Mouse (Mus musculus) liver, adult 2 months (tissue): ENCODE data around the gene Cyfip1. TPM values are rescaled to one million over a fixed set of nuclear protein-coding genes. Genes with fewer than 3 reads are reported as not detected.

Experiments used
- DNase-seq: peaks from one replicate; pipeline ENCODE4 v3.0.0-alpha.2; 2011; ENCODE audit warnings: low read depth, low spot score; ENCODE audit errors: extremely low read depth
- H3K27ac ChIP-seq: fragments of 200-500 bp; replicated peaks from 2 replicates; pipeline ENCODE4 v1.5.1; 2012; ENCODE audit warnings: low read depth, mild to moderate bottlenecking, control low read depth, inconsistent platforms, low read length; ENCODE audit not compliant: insufficient read depth
- H3K27me3 ChIP-seq: fragments of 200-500 bp; 2 replicates; pipeline ENCODE4 v1.6.1; 2012; ENCODE audit warnings: mild to moderate bottlenecking, moderate library complexity, low read length, inconsistent platforms; ENCODE audit not compliant: control insufficient read depth, insufficient read depth
- H3K36me3 ChIP-seq: fragments of 200-500 bp; 2 replicates; pipeline ENCODE4 v1.6.1; 2012; ENCODE audit warnings: low read length, inconsistent platforms; ENCODE audit not compliant: control insufficient read depth, insufficient read depth
- H3K4me1 ChIP-seq: fragments of 200-500 bp; 2 replicates; pipeline ENCODE4 v1.6.1; 2011; ENCODE audit warnings: low read length; ENCODE audit not compliant: control insufficient read depth, insufficient read depth
- H3K4me3 ChIP-seq: fragments of 200-500 bp; 2 replicates; pipeline ENCODE4 v1.5.1; 2011; ENCODE audit warnings: low read depth, mild to moderate bottlenecking, control low read depth, low read length, moderate library complexity; ENCODE audit not compliant: insufficient read depth
- H3K79me2 ChIP-seq: fragments of 200-500 bp; 2 replicates; pipeline ENCODE4 v1.6.1; 2012; ENCODE audit warnings: inconsistent platforms, mild to moderate bottlenecking, low read length, moderate library complexity; ENCODE audit not compliant: control insufficient read depth, insufficient read depth
- H3K9ac ChIP-seq: fragments of 200-500 bp; 2 replicates; pipeline ENCODE4 v1.6.1; 2012; ENCODE audit warnings: low read depth, mild to moderate bottlenecking, control low read depth, inconsistent platforms, low read length
- CTCF ChIP-seq: fragments of 200-500 bp; IDR thresholded peaks from 2 replicates; pipeline ENCODE4 v1.5.1; 2011; ENCODE audit warnings: low read depth, low read length, control low read depth
- POLR2A ChIP-seq: fragments of 200-500 bp; IDR thresholded peaks from 2 replicates; pipeline ENCODE4 v1.6.1; 2011; ENCODE audit warnings: low read length, control low read depth; ENCODE audit not compliant: insufficient read depth; ENCODE audit errors: extremely low read depth
- WGBS: fragments of 180-500 bp; shearing (Covaris S2); methylation state at CpG from one replicate; pipeline ENCODE4 v1.1.7; 2018; 5-methylcytosine and 5-hydroxymethylcytosine counted together
- polyA plus RNA-seq: library from polyadenylated mRNA; depleted of rRNA; stranded (reverse); fragments of >200 nt; gene quantifications from 2 replicates; pipeline ENCODE4 v1.2.3, GENCODE M21; 2012
- total RNA-seq: library from RNA; depleted of rRNA; stranded (reverse); fragments of >200 nt; gene quantifications from 2 replicates; pipeline ENCODE4 v1.2.3, GENCODE M21; 2014

Cyfip1 gene
- total and polyA plus RNA-seq, 2 experiments = 17.3 to 45.0 TPM

DNA sequence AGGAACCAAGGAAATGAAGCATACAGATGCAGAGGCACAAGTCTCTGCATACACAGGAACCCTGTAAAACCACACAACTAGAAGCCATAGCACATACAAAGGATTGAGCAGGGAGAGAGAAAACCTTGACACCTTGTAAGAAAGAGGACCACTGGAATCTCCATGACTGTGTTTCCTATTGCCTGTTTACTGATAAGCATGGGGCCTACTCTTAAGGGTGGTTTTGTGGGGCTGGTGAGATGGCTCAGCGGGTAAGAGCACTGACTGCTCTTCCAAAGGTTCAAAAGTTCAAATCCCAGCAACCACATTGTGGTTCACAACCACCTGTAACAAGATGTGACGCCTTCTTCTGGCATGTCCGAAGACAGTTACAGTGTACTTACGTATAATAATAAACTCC lies 85.7 kb downstream of the Cyfip1 start:
- no peak overlapping the region for H3K27ac ChIP-seq
- H3K4me1 ChIP-seq = no peaks in the 10 kb centered on the region
- no peaks in the 10 kb centered on the region for H3K27me3 ChIP-seq
- no peak overlapping the region for H3K9ac ChIP-seq
- H3K79me2 ChIP-seq = no peaks in the 10 kb centered on the region
- no peak for DNase-seq
- H3K36me3 ChIP-seq = peaks cover 53% of the 10 kb centered on the region
- WGBS = 96% methylated on average over 4 of the region's 4 CpGs
- no peak overlapping the region for H3K4me3 ChIP-seq
- no peak for TF ChIP-seq POLR2A
- TF ChIP-seq CTCF = no peak

DNA sequence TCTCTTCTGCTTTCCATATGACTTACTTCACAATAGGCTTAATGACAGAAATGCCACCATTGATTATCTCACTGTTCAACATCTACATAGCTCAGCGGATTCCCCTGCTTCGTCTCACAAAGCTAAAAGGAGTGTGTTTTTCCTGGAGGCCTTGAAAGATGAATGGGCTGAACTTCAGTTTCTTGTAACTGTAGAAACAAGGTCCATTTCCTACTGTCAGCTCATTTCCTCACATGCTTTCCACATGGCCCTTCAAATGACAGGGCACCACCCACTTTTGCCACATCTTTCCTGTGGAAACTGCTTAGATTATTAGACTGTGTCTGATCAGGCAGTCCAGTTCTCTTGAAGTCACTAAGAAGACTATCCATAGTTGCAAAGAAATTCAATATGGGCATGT lies 87.1 kb downstream of the Cyfip1 start:
- 80% methylated on average over 2 of the region's 2 CpGs for WGBS
- Histone ChIP-seq H3K4me3 (no peak overlapping the region), H3K36me3 (peaks cover 52% of the 10 kb centered on the region), H3K79me2 (no peaks in the 10 kb centered on the region), H3K4me1 (no peaks in the 10 kb centered on the region), H3K9ac (no peak overlapping the region), H3K27ac (no peak overlapping the region), H3K27me3 (no peaks in the 10 kb centered on the region)
- no peak for TF ChIP-seq CTCF
- TF ChIP-seq POLR2A = no peak
- no peak for DNase-seq

DNA sequence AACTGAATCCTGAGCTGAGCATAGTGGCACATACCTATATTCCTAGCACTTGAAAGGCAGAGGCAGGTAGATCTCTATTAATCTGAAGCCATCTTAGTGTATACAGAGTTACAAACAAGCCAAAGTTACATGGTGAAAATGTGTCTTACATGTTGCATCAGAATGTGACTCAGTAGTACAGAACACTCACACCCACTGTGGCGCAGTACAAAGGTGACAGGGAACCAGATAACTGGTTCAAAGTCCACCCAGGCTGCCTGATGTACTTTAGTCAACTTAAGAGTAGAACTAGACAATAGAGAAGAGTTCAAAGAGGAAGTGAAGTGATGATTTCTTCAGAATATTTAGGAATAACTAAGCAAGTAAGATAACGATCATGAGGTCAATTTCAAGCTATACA lies 93.5 kb downstream of the Cyfip1 start:
- peaks cover 33% of the 10 kb centered on the region for H3K36me3 ChIP-seq
- no peak overlapping the region for H3K9ac ChIP-seq
- 50% methylated on average over 2 of the region's 2 CpGs for WGBS
- H3K4me1 ChIP-seq = peaks cover 4% of the 10 kb centered on the region
- H3K4me3 ChIP-seq = no peak overlapping the region
- no peaks in the 10 kb centered on the region for H3K27me3 ChIP-seq
- peak; percentile 98 for DNase-seq
- no peak overlapping the region for H3K27ac ChIP-seq
- H3K79me2 ChIP-seq = no peaks in the 10 kb centered on the region; the same call in 1 of the 2 replicates
- no peak for TF ChIP-seq POLR2A
- no peak for TF ChIP-seq CTCF

DNA sequence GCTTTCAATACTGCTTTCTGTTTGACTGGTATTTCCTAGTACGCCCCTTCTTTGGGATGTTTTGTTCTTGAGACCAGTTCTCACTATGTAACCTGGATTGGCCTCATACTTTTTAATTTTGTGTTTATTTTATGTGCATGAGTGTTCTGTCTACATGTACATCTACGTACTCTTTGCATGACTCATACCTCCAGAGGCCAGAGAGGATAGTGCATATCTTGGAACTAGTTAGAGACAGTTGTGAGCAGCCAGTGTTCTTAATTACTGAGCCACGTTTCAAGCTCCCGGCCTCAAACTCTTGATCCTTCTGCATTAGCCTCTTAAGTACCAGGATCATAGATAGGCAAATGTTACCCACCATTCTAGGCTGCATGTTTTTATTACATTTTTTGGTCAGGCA lies 96.8 kb downstream of the Cyfip1 start:
- TF ChIP-seq POLR2A (no peak), CTCF (no peak)

DNA sequence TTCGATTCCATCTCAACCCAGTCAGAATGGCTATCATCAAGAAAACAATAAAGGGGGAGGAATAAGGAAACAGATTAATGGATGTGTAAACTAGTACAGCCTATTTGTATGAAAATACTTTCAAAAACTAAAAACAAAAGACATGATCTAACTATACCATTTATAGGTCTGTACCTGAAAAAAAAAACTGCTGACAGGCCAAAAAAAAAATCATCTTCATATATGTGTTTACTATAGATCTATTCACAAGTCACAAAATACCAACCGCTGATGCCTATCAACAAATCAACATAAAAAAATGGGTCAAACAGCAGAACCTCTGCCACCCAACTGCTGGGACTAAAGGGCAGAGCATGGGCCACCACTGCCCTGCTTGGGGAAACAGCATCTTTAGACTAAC lies 114.5 kb downstream of the Cyfip1 start:
- DNase-seq = no peak
- Histone ChIP-seq H3K27me3 (no peaks in the 10 kb centered on the region), H3K9ac (no peak overlapping the region), H3K4me3 (no peak overlapping the region), H3K4me1 (peaks cover 4% of the 10 kb centered on the region; the same call in 1 of the 2 replicates), H3K27ac (no peak overlapping the region), H3K79me2 (peaks cover 20% of the 10 kb centered on the region; the same call in 1 of the 2 replicates), H3K36me3 (peaks cover 15% of the 10 kb centered on the region)
- TF ChIP-seq CTCF (no peak), POLR2A (no peak)
- 84% methylated on average over 2 of the region's 2 CpGs for WGBS

More for the DNA sequence above, 96.8 kb downstream of the Cyfip1 start:
- H3K27ac ChIP-seq = no peak overlapping the region
- H3K79me2 ChIP-seq = no peaks in the 10 kb centered on the region; the same call in 1 of the 2 replicates
- 97% methylated on average over 4 of the region's 4 CpGs for WGBS
- no peak overlapping the region for H3K9ac ChIP-seq
- H3K27me3 ChIP-seq = no peaks in the 10 kb centered on the region
- H3K4me1 ChIP-seq = peaks cover 4% of the 10 kb centered on the region
- H3K4me3 ChIP-seq = no peak overlapping the region
- peaks cover 17% of the 10 kb centered on the region for H3K36me3 ChIP-seq
- no peak for DNase-seq

DNA sequence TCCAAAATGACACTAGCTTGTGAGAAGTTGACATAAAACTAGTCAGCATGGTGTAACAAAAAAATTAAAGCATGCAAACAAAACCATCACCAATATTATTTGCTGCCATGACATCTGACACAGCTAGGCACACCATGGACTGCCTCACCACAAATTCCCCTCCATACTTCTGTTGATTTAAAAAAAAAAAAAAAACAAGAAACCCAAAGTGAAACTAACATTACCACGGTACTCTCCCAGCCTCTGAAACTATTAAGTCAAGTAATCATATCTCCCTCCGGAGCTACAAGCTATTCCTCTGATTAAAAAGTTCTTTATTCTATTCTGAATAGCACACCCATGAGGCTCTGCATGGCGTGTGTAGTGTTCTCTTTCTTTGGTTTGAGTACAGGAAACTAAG lies 115.6 kb downstream of the Cyfip1 start:
- no peak overlapping the region for H3K4me3 ChIP-seq
- 66% methylated on average over 3 of the region's 3 CpGs for WGBS
- no peak overlapping the region for H3K27ac ChIP-seq
- H3K4me1 ChIP-seq = peaks cover 5% of the 10 kb centered on the region; the same call in 1 of the 2 replicates
- H3K36me3 ChIP-seq = peaks cover 15% of the 10 kb centered on the region
- TF ChIP-seq CTCF = no peak
- no peak for TF ChIP-seq POLR2A
- H3K27me3 ChIP-seq = no peaks in the 10 kb centered on the region
- DNase-seq = no peak
- H3K9ac ChIP-seq = no peak overlapping the region
- H3K79me2 ChIP-seq = peaks cover 20% of the 10 kb centered on the region; the same call in 1 of the 2 replicates
